Mouse (Mus musculus) limb, embryonic 12.5 days (tissue): ENCODE measurements at regions not wholly inside any gene's neighbourhood (a gene's known extent, or its start where the extent isn't known, plus 50 kb on each side); places are given as distances from the start of the nearest gene placed in this dataset.

Experiments
- ATAC-seq: fragments of 200-750 bp; cut with Nextera tagmentation; 2 replicates; pipeline ENCODE4 v1.8.0; 2017; ENCODE audit warnings: low read depth, moderate TSS enrichment; ENCODE audit not compliant: insufficient number of reproducible peaks, insufficient read depth, low FRiP score, low TSS enrichment
- H3K27ac ChIP-seq: fragments of 300-500 bp; sonication (generic); 2 replicates; pipeline ENCODE4 v1.5.1; 2016; ENCODE audit warnings: mild to moderate bottlenecking, moderate library complexity
- H3K27me3 ChIP-seq: fragments of 300-500 bp; sonication (generic); 2 replicates; pipeline ENCODE4 v1.6.1; 2016; ENCODE audit warnings: mild to moderate bottlenecking, moderate library complexity
- H3K36me3 ChIP-seq: fragments of 300-500 bp; sonication (generic); 2 replicates; pipeline ENCODE4 v1.6.1; 2016; ENCODE audit warnings: mild to moderate bottlenecking, moderate library complexity
- H3K4me1 ChIP-seq: fragments of 300-500 bp; sonication (generic); replicated peaks from 2 replicates; pipeline ENCODE4 v1.6.1; 2016
- H3K4me2 ChIP-seq: fragments of 300-500 bp; sonication (generic); 2 replicates; pipeline ENCODE4 v1.6.1; 2016; ENCODE audit warnings: mild to moderate bottlenecking, moderate library complexity
- H3K4me3 ChIP-seq: fragments of 300-500 bp; sonication (generic); replicated peaks from 2 replicates; pipeline ENCODE4 v1.5.1; 2016; ENCODE audit warnings: mild to moderate bottlenecking
- H3K9ac ChIP-seq: fragments of 300-500 bp; sonication (generic); replicated peaks from 2 replicates; pipeline ENCODE4 v1.6.1; 2016; ENCODE audit warnings: mild to moderate bottlenecking, moderate library complexity
- H3K9me3 ChIP-seq: fragments of 300-500 bp; sonication (generic); 2 replicates; pipeline ENCODE4 v1.6.1; 2016; ENCODE audit warnings: mild to moderate bottlenecking, moderate library complexity
- WGBS: fragments of 180-500 bp; shearing (Covaris S2); methylation state at CpG from one replicate; pipeline ENCODE4 v1.1.7; 2016; 5-methylcytosine and 5-hydroxymethylcytosine counted together

GRCm38 (mm10) chr9:50395543-50395942 lies 50.8 kb upstream of the Rpl10-ps3 start:
- no peaks in the 10 kb centered on the region for H3K9me3 ChIP-seq
- H3K4me2 ChIP-seq: no peak overlapping the region
- WGBS: 78% methylated on average over 3 of the region's 3 CpGs
- H3K27ac ChIP-seq: no peak overlapping the region
- ATAC-seq: no peak
- H3K4me1 ChIP-seq: no peaks in the 10 kb centered on the region
- no peaks in the 10 kb centered on the region for H3K27me3 ChIP-seq
- H3K9ac ChIP-seq: no peak overlapping the region
- no peaks in the 10 kb centered on the region for H3K36me3 ChIP-seq
- no peak overlapping the region for H3K4me3 ChIP-seq

- no peaks in the 10 kb centered on the region for H3K27me3 ChIP-seq
- no peak overlapping the region for H3K9ac ChIP-seq
- no peak overlapping the region for H3K4me3 ChIP-seq
- ATAC-seq: no peak
- 76% methylated on average over 7 of the region's 7 CpGs for WGBS
- H3K4me2 ChIP-seq: no peak overlapping the region
- H3K4me1 ChIP-seq: no peaks in the 10 kb centered on the region
- H3K9me3 ChIP-seq: no peaks in the 10 kb centered on the region
- no peak overlapping the region for H3K27ac ChIP-seq
- H3K36me3 ChIP-seq: no peaks in the 10 kb centered on the region
These were observed 51.3 kb upstream of the Rpl10-ps3 start for GRCm38 (mm10) chr9:50396051-50396450.

GRCm38 (mm10) chr9:50408396-50408795 lies 63.6 kb upstream of the Rpl10-ps3 start:
- H3K27me3 ChIP-seq: peaks cover 11% of the 10 kb centered on the region
- 75% methylated on average over 4 of the region's 4 CpGs for WGBS
- H3K4me3 ChIP-seq: no peak overlapping the region
- H3K9ac ChIP-seq: no peak overlapping the region
- H3K4me1 ChIP-seq: no peaks in the 10 kb centered on the region
- no peak overlapping the region for H3K27ac ChIP-seq
- H3K9me3 ChIP-seq: no peaks in the 10 kb centered on the region
- no peak overlapping the region for H3K4me2 ChIP-seq
- H3K36me3 ChIP-seq: no peaks in the 10 kb centered on the region
- no peak for ATAC-seq

DNA sequence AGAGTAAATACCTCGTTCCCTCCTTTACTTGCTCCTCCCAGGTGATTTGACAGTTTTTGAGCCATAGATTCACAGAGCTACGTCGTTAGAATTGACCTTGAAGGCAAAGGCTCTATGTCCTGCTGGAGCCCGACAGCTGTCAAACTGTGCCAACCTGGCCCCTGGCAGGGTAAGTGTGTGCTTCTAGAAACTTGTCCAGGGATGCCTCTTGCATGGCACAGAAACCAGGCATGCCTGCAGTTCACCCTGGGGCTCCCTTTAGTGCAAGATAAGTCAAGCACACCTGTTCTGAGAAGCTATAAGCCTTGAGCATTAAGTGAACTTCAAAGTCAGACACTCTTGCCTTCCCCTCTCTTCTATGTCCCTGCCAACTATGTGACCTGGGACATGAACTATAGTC lies 64.1 kb upstream of the Rpl10-ps3 start:
- no peak for ATAC-seq
- no peaks in the 10 kb centered on the region for H3K9me3 ChIP-seq
- peaks cover 11% of the 10 kb centered on the region for H3K27me3 ChIP-seq
- H3K36me3 ChIP-seq: no peaks in the 10 kb centered on the region
- H3K27ac ChIP-seq: no peak overlapping the region
- H3K4me3 ChIP-seq: no peak overlapping the region
- no peak overlapping the region for H3K4me2 ChIP-seq
- H3K4me1 ChIP-seq: no peaks in the 10 kb centered on the region
- 67% methylated on average over 4 of the region's 4 CpGs for WGBS
- no peak overlapping the region for H3K9ac ChIP-seq

GRCm38 (mm10) chr9:50412986-50413385 lies 68.2 kb upstream of the Rpl10-ps3 start:
- H3K9ac ChIP-seq: no peak overlapping the region
- ATAC-seq: no peak
- no peak overlapping the region for H3K4me2 ChIP-seq
- no peak overlapping the region for H3K4me3 ChIP-seq
- H3K27ac ChIP-seq: no peak overlapping the region
- no peaks in the 10 kb centered on the region for H3K36me3 ChIP-seq
- 91% methylated on average over 8 of the region's 8 CpGs for WGBS
- H3K4me1 ChIP-seq: no peaks in the 10 kb centered on the region
- no peaks in the 10 kb centered on the region for H3K9me3 ChIP-seq
- H3K27me3 ChIP-seq: peaks cover 11% of the 10 kb centered on the region

- Histone ChIP-seq H3K36me3 (no peaks in the 10 kb centered on the region), H3K4me1 (no peaks in the 10 kb centered on the region), H3K27me3 (peaks cover 11% of the 10 kb centered on the region), H3K4me2 (no peak overlapping the region), H3K9me3 (no peaks in the 10 kb centered on the region), H3K27ac (no peak overlapping the region), H3K4me3 (no peak overlapping the region), H3K9ac (no peak overlapping the region)
- WGBS: 90% methylated on average over 9 of the region's 9 CpGs
- no peak for ATAC-seq
These were observed 69.0 kb upstream of the Rpl10-ps3 start for GRCm38 (mm10) chr9:50413514-50414335.

GRCm38 (mm10) chr9:50414796-50415340 lies 70.1 kb upstream of the Rpl10-ps3 start:
- WGBS: 70% methylated on average over 6 of the region's 6 CpGs
- H3K27ac ChIP-seq: no peak overlapping the region
- H3K9ac ChIP-seq: no peak overlapping the region
- no peaks in the 10 kb centered on the region for H3K36me3 ChIP-seq
- H3K9me3 ChIP-seq: no peaks in the 10 kb centered on the region
- H3K27me3 ChIP-seq: peaks cover 11% of the 10 kb centered on the region
- H3K4me1 ChIP-seq: no peaks in the 10 kb centered on the region
- H3K4me2 ChIP-seq: no peak overlapping the region
- no peak for ATAC-seq
- H3K4me3 ChIP-seq: no peak overlapping the region

- WGBS: 90% methylated on average over 3 of the region's 3 CpGs
- no peak overlapping the region for H3K4me3 ChIP-seq
- H3K4me1 ChIP-seq: peaks cover 2% of the 10 kb centered on the region
- peaks cover 7% of the 10 kb centered on the region; the same call in 1 of the 2 replicates for H3K9me3 ChIP-seq
- no peak overlapping the region for H3K4me2 ChIP-seq
- H3K9ac ChIP-seq: no peak overlapping the region
- H3K36me3 ChIP-seq: no peaks in the 10 kb centered on the region
- H3K27ac ChIP-seq: no peak overlapping the region
- ATAC-seq: no peak
- H3K27me3 ChIP-seq: peaks cover 11% of the 10 kb centered on the region
These were observed 71.9 kb upstream of the Rpl10-ps3 start for GRCm38 (mm10) chr9:50416677-50417076.

GRCm38 (mm10) chr9:50421061-50421460 lies 73.3 kb upstream of the Plet1 start:
- no peak overlapping the region for H3K9ac ChIP-seq
- H3K27me3 ChIP-seq: 0 out of 2 replicates have a peak, but pooled peaks cover 3% of the 10 kb centered on the region
- H3K4me3 ChIP-seq: no peak overlapping the region
- no peak for ATAC-seq
- H3K9me3 ChIP-seq: peaks cover 7% of the 10 kb centered on the region; the same call in 1 of the 2 replicates
- no peak overlapping the region for H3K27ac ChIP-seq
- 68% methylated on average over 2 of the region's 2 CpGs for WGBS
- H3K4me2 ChIP-seq: no peak overlapping the region
- no peaks in the 10 kb centered on the region for H3K36me3 ChIP-seq
- peaks cover 5% of the 10 kb centered on the region for H3K4me1 ChIP-seq

GRCm38 (mm10) chr9:50421572-50422285 lies 72.6 kb upstream of the Plet1 start:
- peak; percentile 52; the same call in 1 of the 2 replicates for ATAC-seq
- no peak overlapping the region for H3K4me2 ChIP-seq
- H3K4me3 ChIP-seq: no peak overlapping the region
- peaks cover 7% of the 10 kb centered on the region; the same call in 1 of the 2 replicates for H3K9me3 ChIP-seq
- H3K27me3 ChIP-seq: 0 out of 2 replicates have a peak, but pooled peaks cover 5% of the 10 kb centered on the region
- peak overlapping the region; percentile 23; the same call in 1 of the 2 replicates for H3K27ac ChIP-seq
- H3K9ac ChIP-seq: no peak overlapping the region
- H3K36me3 ChIP-seq: no peaks in the 10 kb centered on the region
- WGBS: 58% methylated on average over 23 of the region's 23 CpGs
- H3K4me1 ChIP-seq: peaks cover 5% of the 10 kb centered on the region

- no peak overlapping the region for H3K27ac ChIP-seq
These were observed 68.3 kb upstream of the Plet1 start for GRCm38 (mm10) chr9:50425866-50426495.

More at GRCm38 (mm10) chr9:50425866-50426495, 68.3 kb upstream of the Plet1 start:
- Histone ChIP-seq H3K4me1 (peaks cover 5% of the 10 kb centered on the region), H3K9me3 (peaks cover 3% of the 10 kb centered on the region; the same call in 1 of the 2 replicates), H3K4me3 (no peak overlapping the region), H3K36me3 (no peaks in the 10 kb centered on the region), H3K27me3 (0 out of 2 replicates have a peak, but pooled peaks cover 5% of the 10 kb centered on the region), H3K9ac (no peak overlapping the region), H3K4me2 (no peak overlapping the region)
- WGBS: 42% methylated on average over 4 of the region's 4 CpGs
- ATAC-seq: no peak
